Mouse (Mus musculus): Measurements from ENCODE around the gene Fbxl17. TPM values are rescaled to one million over a fixed set of nuclear protein-coding genes. Genes with fewer than 3 reads are reported as not detected.
A peak's percentile ranks its signal among the peaks of the same experiment; 100 is the strongest.

The Fbxl17 gene
- polyA plus RNA-seq, 1 experiment from 2014 or later: 10.7 TPM

- Histone ChIP-seq H3K9me3 (ENCODE audit: control insufficient read depth, low read length) (no peaks in the 10 kb centered on the region), H3K4me3 (ENCODE audit: low read depth, low read length) (no peak overlapping the region), H3K9ac (ENCODE audit: low read depth, low read length) (no peak overlapping the region), H3K36me3 (ENCODE audit: control insufficient read depth, insufficient read depth, low read length) (no peaks in the 10 kb centered on the region), H3K27ac (replicated peaks; ENCODE audit: low read depth, low read length) (no peak overlapping the region), H3K27me3 (replicated peaks; ENCODE audit: control insufficient read depth, insufficient read depth, low read length) (no peaks in the 10 kb centered on the region), H3K4me1 (ENCODE audit: control insufficient read depth, insufficient read depth, low read length) (no peaks in the 10 kb centered on the region), H3K4me2 (ENCODE audit: low read depth, low read length) (no peak overlapping the region)
- DNase-seq (ENCODE audit: low spot score): no peak
- no peak for ATAC-seq (ENCODE audit: low read depth)
- WGBS: 79% methylated on average over 3 of the region's 3 CpGs
These were observed 240.7 kb downstream of the Fbxl17 start for GRCm38 (mm10) chr17:63259091-63259490.

GRCm38 (mm10) chr17:63246144-63246619 is 253.6 kb downstream of the Fbxl17 start:
- no peaks in the 10 kb centered on the region for H3K9me3 ChIP-seq (ENCODE audit: control insufficient read depth, low read length)
- H3K9ac ChIP-seq (ENCODE audit: low read depth, low read length): no peak overlapping the region
- H3K36me3 ChIP-seq (ENCODE audit: control insufficient read depth, insufficient read depth, low read length): no peaks in the 10 kb centered on the region
- H3K27me3 ChIP-seq (replicated peaks; ENCODE audit: control insufficient read depth, insufficient read depth, low read length): no peaks in the 10 kb centered on the region
- H3K4me2 ChIP-seq (ENCODE audit: low read depth, low read length): no peak overlapping the region
- no peaks in the 10 kb centered on the region for H3K4me1 ChIP-seq (ENCODE audit: control insufficient read depth, insufficient read depth, low read length)
- H3K4me3 ChIP-seq (ENCODE audit: low read depth, low read length): no peak overlapping the region
- DNase-seq (ENCODE audit: low spot score): no peak
- no peak for ATAC-seq (ENCODE audit: low read depth)
- no peak overlapping the region for H3K27ac ChIP-seq (replicated peaks; ENCODE audit: low read depth, low read length)
- WGBS: 81% methylated on average over 7 of the region's 7 CpGs

- 97% methylated on average over 9 of the region's 9 CpGs for WGBS
- no peak for ATAC-seq (ENCODE audit: low read depth)
- H3K9me3 ChIP-seq (ENCODE audit: control insufficient read depth, low read length): no peaks in the 10 kb centered on the region
- H3K27ac ChIP-seq (replicated peaks; ENCODE audit: low read depth, low read length): no peak overlapping the region
- H3K4me3 ChIP-seq (ENCODE audit: low read depth, low read length): no peak overlapping the region
- no peaks in the 10 kb centered on the region for H3K27me3 ChIP-seq (replicated peaks; ENCODE audit: control insufficient read depth, insufficient read depth, low read length)
- H3K4me1 ChIP-seq (ENCODE audit: control insufficient read depth, insufficient read depth, low read length): no peaks in the 10 kb centered on the region
- H3K9ac ChIP-seq (ENCODE audit: low read depth, low read length): no peak overlapping the region
- H3K36me3 ChIP-seq (ENCODE audit: control insufficient read depth, insufficient read depth, low read length): no peaks in the 10 kb centered on the region
- no peak for DNase-seq (ENCODE audit: low spot score)
- no peak overlapping the region for H3K4me2 ChIP-seq (ENCODE audit: low read depth, low read length)
These were observed 254.3 kb downstream of the Fbxl17 start for GRCm38 (mm10) chr17:63245472-63245871.

GRCm38 (mm10) chr17:63242761-63243160 is 257.1 kb downstream of the Fbxl17 start:
- Histone ChIP-seq H3K9me3 (ENCODE audit: control insufficient read depth, low read length) (no peaks in the 10 kb centered on the region), H3K27ac (replicated peaks; ENCODE audit: low read depth, low read length) (no peak overlapping the region), H3K4me3 (ENCODE audit: low read depth, low read length) (no peak overlapping the region), H3K27me3 (replicated peaks; ENCODE audit: control insufficient read depth, insufficient read depth, low read length) (no peaks in the 10 kb centered on the region), H3K36me3 (ENCODE audit: control insufficient read depth, insufficient read depth, low read length) (no peaks in the 10 kb centered on the region), H3K4me2 (ENCODE audit: low read depth, low read length) (no peak overlapping the region), H3K4me1 (ENCODE audit: control insufficient read depth, insufficient read depth, low read length) (no peaks in the 10 kb centered on the region), H3K9ac (ENCODE audit: low read depth, low read length) (no peak overlapping the region)
- DNase-seq (ENCODE audit: low spot score) (no peak), ATAC-seq (ENCODE audit: low read depth) (0 out of 2 replicates have a peak, but pooled peaks have one; percentile 12)
- 100% methylated on average over 3 of the region's 3 CpGs for WGBS

GRCm38 (mm10) chr17:63240731-63241106 is 259.1 kb downstream of the Fbxl17 start:
- Histone ChIP-seq H3K4me3 (ENCODE audit: low read depth, low read length) (no peak overlapping the region), H3K4me2 (ENCODE audit: low read depth, low read length) (no peak overlapping the region), H3K9ac (ENCODE audit: low read depth, low read length) (no peak overlapping the region), H3K27me3 (replicated peaks; ENCODE audit: control insufficient read depth, insufficient read depth, low read length) (no peaks in the 10 kb centered on the region), H3K9me3 (ENCODE audit: control insufficient read depth, low read length) (no peaks in the 10 kb centered on the region), H3K27ac (replicated peaks; ENCODE audit: low read depth, low read length) (no peak overlapping the region), H3K4me1 (ENCODE audit: control insufficient read depth, insufficient read depth, low read length) (no peaks in the 10 kb centered on the region), H3K36me3 (ENCODE audit: control insufficient read depth, insufficient read depth, low read length) (no peaks in the 10 kb centered on the region)
- ATAC-seq (ENCODE audit: low read depth): peak; percentile 53; the same call in 1 of the 2 replicates
- WGBS: 76% methylated on average over 5 of the region's 5 CpGs
- no peak for DNase-seq (ENCODE audit: low spot score)

GRCm38 (mm10) chr17:63240021-63240730 is 259.6 kb downstream of the Fbxl17 start:
- no peaks in the 10 kb centered on the region for H3K27me3 ChIP-seq (replicated peaks; ENCODE audit: control insufficient read depth, insufficient read depth, low read length)
- H3K4me3 ChIP-seq (ENCODE audit: low read depth, low read length): no peak overlapping the region
- DNase-seq (ENCODE audit: low spot score) (peak; percentile 33), ATAC-seq (ENCODE audit: low read depth) (peak; percentile 67; the same call in 1 of the 2 replicates)
- WGBS: 56% methylated on average over 9 of the region's 9 CpGs
- H3K4me2 ChIP-seq (ENCODE audit: low read depth, low read length): no peak overlapping the region
- H3K9ac ChIP-seq (ENCODE audit: low read depth, low read length): no peak overlapping the region
- H3K27ac ChIP-seq (replicated peaks; ENCODE audit: low read depth, low read length): no peak overlapping the region
- H3K4me1 ChIP-seq (ENCODE audit: control insufficient read depth, insufficient read depth, low read length): no peaks in the 10 kb centered on the region
- no peaks in the 10 kb centered on the region for H3K9me3 ChIP-seq (ENCODE audit: control insufficient read depth, low read length)
- H3K36me3 ChIP-seq (ENCODE audit: control insufficient read depth, insufficient read depth, low read length): no peaks in the 10 kb centered on the region

GRCm38 (mm10) chr17:63236846-63237245 is 263.0 kb downstream of the Fbxl17 start:
- no peak overlapping the region for H3K4me3 ChIP-seq (ENCODE audit: low read depth, low read length)
- no peak for ATAC-seq (ENCODE audit: low read depth)
- no peaks in the 10 kb centered on the region for H3K27me3 ChIP-seq (replicated peaks; ENCODE audit: control insufficient read depth, insufficient read depth, low read length)

GRCm38 (mm10) chr17:63236221-63236620 is 263.6 kb downstream of the Fbxl17 start:
- no peaks in the 10 kb centered on the region for H3K9me3 ChIP-seq (ENCODE audit: control insufficient read depth, low read length)
- H3K27me3 ChIP-seq (replicated peaks; ENCODE audit: control insufficient read depth, insufficient read depth, low read length): no peaks in the 10 kb centered on the region
- no peak overlapping the region for H3K27ac ChIP-seq (replicated peaks; ENCODE audit: low read depth, low read length)
- ATAC-seq (ENCODE audit: low read depth) (no peak), DNase-seq (ENCODE audit: low spot score) (no peak)
- no peaks in the 10 kb centered on the region for H3K4me1 ChIP-seq (ENCODE audit: control insufficient read depth, insufficient read depth, low read length)
- no peaks in the 10 kb centered on the region for H3K36me3 ChIP-seq (ENCODE audit: control insufficient read depth, insufficient read depth, low read length)
- H3K4me3 ChIP-seq (ENCODE audit: low read depth, low read length): no peak overlapping the region
- H3K4me2 ChIP-seq (ENCODE audit: low read depth, low read length): no peak overlapping the region
- WGBS: 79% methylated on average over 8 of the region's 8 CpGs
- H3K9ac ChIP-seq (ENCODE audit: low read depth, low read length): no peak overlapping the region

More at GRCm38 (mm10) chr17:63236846-63237245, 263.0 kb downstream of the Fbxl17 start:
- DNase-seq (ENCODE audit: low spot score): no peak
- no peaks in the 10 kb centered on the region for H3K4me1 ChIP-seq (ENCODE audit: control insufficient read depth, insufficient read depth, low read length)
- no peaks in the 10 kb centered on the region for H3K9me3 ChIP-seq (ENCODE audit: control insufficient read depth, low read length)
- H3K4me2 ChIP-seq (ENCODE audit: low read depth, low read length): no peak overlapping the region
- no peaks in the 10 kb centered on the region for H3K36me3 ChIP-seq (ENCODE audit: control insufficient read depth, insufficient read depth, low read length)
- H3K27ac ChIP-seq (replicated peaks; ENCODE audit: low read depth, low read length): no peak overlapping the region
- no peak overlapping the region for H3K9ac ChIP-seq (ENCODE audit: low read depth, low read length)

GRCm38 (mm10) chr17:63235821-63236220 is 264.0 kb downstream of the Fbxl17 start:
- H3K9me3 ChIP-seq (ENCODE audit: control insufficient read depth, low read length): no peaks in the 10 kb centered on the region
- WGBS: 58% methylated on average over 3 of the region's 3 CpGs
- H3K27me3 ChIP-seq (replicated peaks; ENCODE audit: control insufficient read depth, insufficient read depth, low read length): no peaks in the 10 kb centered on the region
- DNase-seq (ENCODE audit: low spot score) (no peak), ATAC-seq (ENCODE audit: low read depth) (no peak)
- no peak overlapping the region for H3K4me2 ChIP-seq (ENCODE audit: low read depth, low read length)
- no peaks in the 10 kb centered on the region for H3K36me3 ChIP-seq (ENCODE audit: control insufficient read depth, insufficient read depth, low read length)
- H3K9ac ChIP-seq (ENCODE audit: low read depth, low read length): no peak overlapping the region
- H3K4me1 ChIP-seq (ENCODE audit: control insufficient read depth, insufficient read depth, low read length): no peaks in the 10 kb centered on the region
- H3K27ac ChIP-seq (replicated peaks; ENCODE audit: low read depth, low read length): no peak overlapping the region
- no peak overlapping the region for H3K4me3 ChIP-seq (ENCODE audit: low read depth, low read length)

Data from embryonic facial prominence, embryonic 14.5 days (tissue).